ENCODE assay signal across 10 mouse cellular contexts in genomic region chr9:99098482-99099129, GRCm38 (mm10). TPM values are rescaled to one million over a fixed set of nuclear protein-coding genes. Genes with fewer than 3 reads are reported as not detected.
DNase-seq lines count a peak whose midpoint lies in the region; ATAC-seq lines count a peak whose summit lies in the region.
"Had no signal": no experiment of that assay in that cellular context is flagged by ENCODE, and none has a peak within 500 bp of the region (broad histone marks: within the 10 kb centered on the region; RNA-seq: fewer than 3 reads in every experiment).

No protein-coding gene starts in this region.

- H3K9ac ChIP-seq in heart, embryonic 13.5 days, result 0 out of 2 replicates have a peak overlapping the region, but pooled peaks have one; percentile 40
- no peak overlapping the region for H3K9ac ChIP-seq in liver, embryonic 16.5 days (ENCODE audit: low read depth, low read length)
- H3K9ac ChIP-seq: embryonic facial prominence, embryonic 15.5 days had no signal

- no peaks in the 10 kb centered on the region for H3K9me3 ChIP-seq in heart, embryonic 13.5 days
- no peaks in the 10 kb centered on the region for H3K9me3 ChIP-seq in liver, embryonic 16.5 days (replicated peaks; ENCODE audit: control insufficient read depth, low read length)
- H3K9me3 ChIP-seq: embryonic facial prominence, embryonic 15.5 days had no signal

- H3K4me1 ChIP-seq in heart, embryonic 13.5 days, result peaks cover 14% of the 10 kb centered on the region
- H3K4me1 ChIP-seq in liver, embryonic 16.5 days (ENCODE audit: control insufficient read depth, low read depth, low read length), result peaks cover 12% of the 10 kb centered on the region
- H3K4me1 ChIP-seq: embryonic facial prominence, embryonic 15.5 days had no signal

- no peak overlapping the region for H3K4me3 ChIP-seq in heart, embryonic 13.5 days
- no peak overlapping the region for H3K4me3 ChIP-seq in liver, embryonic 16.5 days (ENCODE audit: low read depth, low read length)
- H3K4me3 ChIP-seq: embryonic facial prominence, embryonic 15.5 days had no signal

- no peaks in the 10 kb centered on the region for H3K27me3 ChIP-seq in heart, embryonic 13.5 days (replicated peaks)
- H3K27me3 ChIP-seq in liver, embryonic 16.5 days (ENCODE audit: control insufficient read depth, insufficient read depth, low read depth, low read length), result no peaks in the 10 kb centered on the region
- H3K27me3 ChIP-seq: embryonic facial prominence, embryonic 15.5 days had no signal

- peak; percentile 32 for DNase-seq in embryo, embryonic 10 days (ENCODE audit: low spot score)
- DNase-seq in embryo, embryonic 11 days, result no peak
- peak; percentile 37 for DNase-seq in Muller cell, postnatal 12 days (ENCODE audit: inconsistent ontology term)
- no peak for DNase-seq in right cerebral cortex, adult 18-20 months
- DNase-seq in adrenal gland, postnatal 4 days (ENCODE audit: low spot score in 2 of 2), result no peak

- H3K4me2 ChIP-seq in heart, embryonic 13.5 days, result peak overlapping the region; percentile 46
- no peak overlapping the region for H3K4me2 ChIP-seq in liver, embryonic 16.5 days (ENCODE audit: low read depth, low read length)
- H3K4me2 ChIP-seq: embryonic facial prominence, embryonic 15.5 days had no signal

- ATAC-seq in heart, embryonic 13.5 days (ENCODE audit: extremely low read depth, insufficient number of reproducible peaks, low FRiP score, low TSS enrichment), result no peak
- peak; percentile 59 for ATAC-seq in liver, embryonic 16.5 days (ENCODE audit: low read depth)
- no peak for ATAC-seq in CD4-positive, CD25-positive, alpha-beta regulatory T cell, adult 4 months

- H3K36me3 ChIP-seq in heart, embryonic 13.5 days, result 0 out of 2 replicates have a peak, but pooled peaks cover 10% of the 10 kb centered on the region
- H3K36me3 ChIP-seq in liver, embryonic 16.5 days (ENCODE audit: control insufficient read depth, insufficient read depth), result peaks cover 5% of the 10 kb centered on the region; the same call in 1 of the 2 replicates
- H3K36me3 ChIP-seq: embryonic facial prominence, embryonic 15.5 days had no signal

- 13% methylated on average over 11 of the region's 11 CpGs for WGBS in heart, embryonic 13.5 days
- 21% methylated on average over 11 of the region's 11 CpGs for WGBS in liver, embryonic 16.5 days (ENCODE audit: insufficient replicate concordance)

- H3K27ac ChIP-seq in heart, embryonic 13.5 days (replicated peaks), result peak overlapping the region; percentile 77
- H3K27ac ChIP-seq in liver, embryonic 16.5 days (ENCODE audit: low read length), result no peak overlapping the region
- H3K27ac ChIP-seq: embryonic facial prominence, embryonic 15.5 days; macrophage had no signal

RNA-seq across cellular contexts. Expression of gene Pik3cb, which starts 41.8 kb away (rescaled TPM):
- polyA plus RNA-seq in heart, embryonic 13.5 days (2015; fragmentation: Nextera tagmentation; extraction: Ambion mirVana), result 1.3 and 1.8 TPM in 2 replicates
- 1.7 and 1.8 TPM in 2 replicates for polyA plus RNA-seq in liver, embryonic 16.5 days (2015; fragmentation: Nextera tagmentation; extraction: Ambion mirVana)
- 1 to 10 TPM in 1 of 2 experiments, under 1 TPM in 1; 0.81 to 1.3 TPM for polyA plus RNA-seq in CD4-positive, CD25-positive, alpha-beta regulatory T cell, adult 4 months (2017; shearing (Covaris generic))
- total RNA-seq in adrenal gland, postnatal 4 days (2021), result 10 to 100 TPM in 1 of 2 experiments, 1 to 10 TPM in 1; 9.4 to 10.2 TPM

Comparison
In these comparisons a context has a peak if more than half of its experiments do, and no peak if none do; other contexts are left out.
1. DNase-seq: peak in embryo, embryonic 10 days (single experiment) and Muller cell, postnatal 12 days (single experiment); none in embryo, embryonic 11 days (single experiment), right cerebral cortex, adult 18-20 months (single experiment) and adrenal gland, postnatal 4 days (0 of 2).